Mouse (Mus musculus) testis, postnatal 10 days (tissue): ENCODE data around the gene Rnf19b.

ENCODE experiments used
- DNase-seq: peaks from one replicate; pipeline ENCODE4 v3.0.0; 2021; ENCODE audit warnings: low spot score

Gene Rnf19b

DNA sequence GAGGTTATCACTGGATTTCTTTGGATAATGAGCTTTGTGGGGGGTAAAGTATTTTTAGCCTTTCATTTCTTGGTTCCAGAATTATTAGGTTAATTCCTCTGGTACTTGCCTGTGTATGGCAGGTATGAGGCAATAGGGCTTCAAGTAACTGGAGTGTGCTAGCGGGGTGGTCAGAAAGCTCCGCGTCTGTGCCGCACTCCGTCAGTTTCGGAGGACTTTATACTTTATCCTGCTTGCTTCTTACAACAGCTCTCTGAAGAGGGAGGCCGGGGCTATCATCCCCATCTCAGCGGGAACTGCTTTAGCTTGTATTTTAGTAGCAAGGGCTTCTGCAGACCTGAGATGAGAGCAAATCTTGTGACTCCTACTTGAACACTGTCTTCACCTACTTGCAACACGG lies 21.1 kb downstream of the Rnf19b start:
- DNase-seq = no peak

GRCm38 (mm10) chr4:129081041-129081440 lies 23.0 kb downstream of the Rnf19b start:
- no peak for DNase-seq

GRCm38 (mm10) chr4:129081512-129081911 lies 23.4 kb downstream of the Rnf19b start:
- no peak for DNase-seq

GRCm38 (mm10) chr4:129081939-129082338 lies 23.9 kb downstream of the Rnf19b start:
- no peak for DNase-seq

DNA sequence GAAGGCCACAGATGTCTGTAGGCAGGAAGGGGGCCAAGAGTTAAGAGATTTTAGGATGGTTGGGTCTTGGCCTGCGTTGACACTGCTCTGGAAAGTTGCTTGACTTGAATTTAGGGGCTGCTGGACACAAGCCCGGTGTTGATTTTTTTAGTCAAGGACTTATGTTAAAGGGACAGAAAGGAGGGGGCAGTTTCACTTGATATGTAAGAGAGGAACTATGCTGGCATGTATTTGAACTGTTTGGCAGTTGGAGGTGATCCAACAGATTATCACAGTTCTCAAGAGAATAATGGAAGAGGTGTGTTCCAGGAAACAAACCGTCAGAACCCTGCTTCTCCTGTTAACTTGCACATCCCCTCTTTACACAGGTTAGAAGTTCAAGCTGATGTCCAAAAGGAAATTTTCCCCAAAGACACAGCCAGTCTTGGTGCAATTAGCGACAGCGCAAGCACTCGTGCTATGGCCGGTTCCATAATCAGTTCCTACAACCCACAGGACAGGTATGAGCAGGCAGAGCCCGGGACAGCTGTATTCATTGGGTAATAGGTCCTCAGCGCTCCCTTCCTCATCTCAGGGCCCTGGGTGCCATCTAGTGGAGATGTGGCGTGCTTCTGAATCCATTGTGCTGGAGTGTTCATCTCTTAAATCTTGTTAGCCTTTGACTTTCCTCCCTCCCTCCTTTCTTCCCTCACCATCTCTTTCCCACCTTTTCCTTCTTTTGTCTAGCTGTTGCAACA lies 24.5 kb downstream of the Rnf19b start:
- peak; percentile 72 for DNase-seq

- no peak for DNase-seq
Measured at GRCm38 (mm10) chr4:129084896-129085295, 26.8 kb downstream of the Rnf19b start.

DNA sequence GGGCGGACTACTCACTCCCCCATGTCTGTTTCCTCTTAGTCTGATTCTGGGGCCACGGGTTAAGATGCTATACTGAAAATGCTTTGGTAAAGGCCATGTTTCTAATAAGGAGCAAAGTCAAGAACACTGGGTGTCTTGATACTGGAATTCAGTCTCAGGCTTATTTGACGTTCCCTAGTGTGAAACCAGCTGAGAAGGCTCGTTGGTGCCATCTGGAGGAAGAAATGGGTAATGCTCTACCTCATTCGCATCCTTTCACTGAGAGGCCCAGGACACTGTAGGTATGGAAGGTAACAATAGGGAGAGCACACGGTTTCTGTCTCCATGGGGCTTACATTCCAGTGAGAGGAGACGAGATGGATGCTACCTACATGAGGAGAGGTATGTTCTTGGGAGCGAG lies 28.0 kb downstream of the Rnf19b start:
- peak; percentile 80 for DNase-seq

GRCm38 (mm10) chr4:129087850-129088249 lies 29.8 kb downstream of the Rnf19b start:
- no peak for DNase-seq

- DNase-seq = no peak
Measured at GRCm38 (mm10) chr4:129095276-129095675, 37.2 kb downstream of the Rnf19b start.

GRCm38 (mm10) chr4:129097006-129097405 lies 38.9 kb downstream of the Rnf19b start:
- no peak for DNase-seq

DNA sequence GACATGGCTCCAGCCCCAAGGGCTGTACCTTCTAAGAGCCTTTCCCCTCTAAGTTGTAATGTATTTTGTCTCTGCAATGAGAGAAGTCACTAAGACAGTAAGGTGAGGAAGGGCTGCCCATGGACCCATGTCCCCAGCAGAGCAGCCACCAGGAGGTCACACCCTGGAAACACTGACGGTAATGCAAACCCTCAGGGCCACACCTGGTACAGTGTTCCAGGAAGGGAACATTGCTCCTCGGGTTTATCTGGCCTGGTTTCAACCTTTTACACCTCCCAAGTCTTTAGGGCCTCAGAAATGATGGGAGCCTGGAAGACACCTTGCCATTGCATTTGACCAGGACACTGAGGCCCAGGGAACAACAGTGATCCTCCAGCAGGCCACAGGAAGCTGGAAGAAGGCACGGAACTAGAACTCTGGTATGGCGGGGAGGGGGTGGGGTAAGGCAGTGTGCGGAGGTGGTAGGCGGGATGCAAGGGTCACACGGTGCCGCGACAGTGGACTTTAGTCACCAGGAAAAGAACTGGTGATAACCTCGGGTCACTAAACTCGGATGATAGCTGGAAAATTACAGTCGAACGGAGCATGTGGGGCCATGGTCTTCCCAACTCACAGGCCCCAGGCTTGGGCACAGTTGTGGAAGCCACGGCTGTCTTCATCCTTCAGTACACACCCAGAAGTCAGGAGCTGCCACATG lies 44.2 kb downstream of the Rnf19b start:
- no peak for DNase-seq

GRCm38 (mm10) chr4:129105356-129105755 lies 47.3 kb downstream of the Rnf19b start, which contains the start of gene Tmem54:
Gene Tmem54 (plus strand): TSS chr4:129105548.
- DNase-seq = no peak

GRCm38 (mm10) chr4:129106073-129106472 lies 48.0 kb downstream of the Rnf19b start:
- no peak for DNase-seq

DNA sequence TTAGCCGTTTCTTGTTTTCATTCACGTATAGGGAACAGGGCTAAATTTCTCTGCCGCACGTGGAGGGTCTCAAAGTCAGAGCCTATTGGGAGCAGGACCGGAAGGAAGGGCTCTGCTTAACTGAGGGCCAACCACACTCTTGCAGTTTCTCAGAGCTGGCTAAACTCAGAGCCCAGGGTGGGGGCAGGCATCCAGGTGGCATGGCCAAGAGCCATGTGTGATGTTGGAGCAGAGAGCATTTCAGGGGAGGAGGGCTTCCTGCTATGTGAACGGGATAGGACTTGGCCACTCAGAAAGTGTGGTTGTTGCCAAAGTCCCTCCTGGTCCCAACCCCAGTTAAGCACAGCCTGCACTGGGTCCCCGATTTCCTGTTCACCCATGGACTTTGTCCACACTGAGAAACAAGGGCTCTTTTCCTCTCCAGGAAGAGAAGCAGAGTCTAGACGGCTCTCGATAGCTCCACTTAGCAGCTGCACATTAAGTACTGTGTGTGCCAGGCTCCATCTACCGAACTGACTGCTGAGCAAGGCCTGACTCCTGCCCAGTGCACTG lies 49.4 kb downstream of the Rnf19b start:
- no peak for DNase-seq

- DNase-seq = no peak
Measured at GRCm38 (mm10) chr4:129108624-129109023, 50.6 kb downstream of the Rnf19b start.

GRCm38 (mm10) chr4:129110804-129111203 lies 52.7 kb downstream of the Rnf19b start:
- DNase-seq = no peak

GRCm38 (mm10) chr4:129111350-129111749 lies 53.3 kb downstream of the Rnf19b start:
- DNase-seq = peak; percentile 48

DNA sequence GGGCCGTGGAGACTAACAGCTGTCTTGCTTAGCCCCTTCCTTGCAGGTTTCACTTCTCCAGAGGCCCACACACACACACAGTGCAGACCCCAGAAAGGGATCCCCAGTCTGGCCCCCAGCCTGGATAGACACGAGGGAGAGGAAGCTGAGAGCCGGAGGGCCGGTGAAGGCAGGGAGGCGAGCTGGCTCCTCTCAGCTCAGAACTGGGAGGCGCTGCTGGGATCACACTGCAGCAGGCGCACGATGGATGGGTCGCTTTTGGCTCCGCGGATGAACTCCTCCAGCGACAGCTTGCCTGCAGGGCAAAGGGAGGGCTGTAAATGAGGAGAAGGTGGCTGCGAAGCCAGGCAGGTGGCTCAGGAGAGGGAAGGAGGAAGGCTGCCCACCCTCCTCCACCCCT lies 54.2 kb downstream of the Rnf19b start:
- DNase-seq = peak; percentile 45

DNA sequence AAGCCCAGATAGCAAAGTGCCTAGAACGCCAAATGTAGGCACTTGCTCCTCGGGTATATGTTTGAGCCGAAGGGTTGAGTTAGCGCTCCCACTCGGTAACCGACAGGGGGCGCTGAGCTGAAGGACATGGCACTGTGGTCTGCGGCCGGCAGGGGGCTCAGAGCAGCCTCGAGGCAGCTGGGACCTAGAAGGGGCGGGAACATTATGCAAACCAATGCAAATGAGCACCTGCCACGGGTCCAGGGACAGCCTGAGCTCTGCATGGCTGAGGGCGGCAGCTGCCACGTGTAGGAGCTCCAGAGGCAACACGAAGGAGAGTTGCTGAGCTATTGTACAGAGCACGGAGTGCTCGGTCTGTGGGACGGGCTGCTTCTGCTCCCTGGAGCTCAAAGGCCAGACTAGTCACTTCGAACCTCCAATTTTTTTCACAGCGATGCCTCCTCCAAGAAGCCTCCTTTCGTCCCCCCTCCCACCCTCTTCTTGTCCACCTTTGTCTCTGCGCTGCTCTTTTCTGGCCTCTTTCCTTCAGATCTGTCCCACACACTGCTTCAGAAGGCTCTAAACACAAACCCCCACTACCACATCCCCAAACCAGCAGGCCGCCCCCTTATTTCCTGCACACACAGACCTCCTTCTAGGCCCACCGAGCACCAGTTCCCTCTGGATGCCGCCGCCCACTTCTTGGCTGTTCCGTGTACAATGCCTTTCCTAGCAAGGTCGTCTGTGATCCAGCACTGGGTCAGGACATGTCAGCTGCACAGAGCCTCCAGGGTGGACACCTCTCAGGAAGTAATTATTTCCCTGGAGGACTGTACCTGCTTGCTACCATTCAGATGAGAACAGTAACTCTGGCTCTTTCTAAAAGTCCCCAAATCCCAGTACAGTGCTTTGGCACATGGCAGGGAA lies 55.3 kb downstream of the Rnf19b start:
- peak; percentile 88 for DNase-seq

DNA sequence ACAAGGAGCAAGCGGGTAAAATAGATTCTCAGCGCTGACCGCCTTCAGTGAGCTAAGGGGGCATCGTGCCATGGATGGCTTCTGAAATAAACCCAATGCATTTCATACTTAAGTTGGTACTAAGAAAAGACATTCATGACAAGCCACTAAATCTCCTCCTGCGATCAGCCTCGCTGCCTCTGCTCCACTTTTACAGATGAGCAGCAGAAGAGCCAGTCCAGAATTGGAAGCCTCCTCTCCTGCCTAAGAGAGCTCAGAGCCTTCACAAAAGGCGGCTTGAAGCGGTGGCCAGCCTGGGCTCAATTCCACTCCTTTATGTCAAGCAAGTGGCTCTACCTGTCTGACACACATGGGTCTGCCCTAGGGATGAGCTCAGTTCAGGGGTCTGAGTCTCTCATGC lies 58.6 kb downstream of the Rnf19b start:
- DNase-seq = no peak

GRCm38 (mm10) chr4:129117720-129118510 lies 59.8 kb downstream of the Rnf19b start:
- DNase-seq = no peak
